Mouse (Mus musculus): ENCODE measurements around the gene Maf. TPM values are rescaled to one million over a fixed set of nuclear protein-coding genes. Genes with fewer than 3 reads are reported as not detected.

Maf gene
- polyA plus RNA-seq, 1 experiment, result 42.4 TPM

GRCm38 (mm10) chr8:115696661-115697060 lies 10.9 kb downstream of the Maf start:
- Histone ChIP-seq H3K36me3 (ENCODE audit: control insufficient read depth, insufficient read depth, low read length) (no peaks in the 10 kb centered on the region; the same call in 1 of the 2 replicates), H3K27me3 (replicated peaks; ENCODE audit: control insufficient read depth, insufficient read depth, low read length) (no peaks in the 10 kb centered on the region), H3K27ac (ENCODE audit: insufficient read depth, low read depth, low read length) (no peak overlapping the region), H3K4me3 (ENCODE audit: insufficient read depth, low read depth, low read length) (no peak overlapping the region), H3K4me1 (ENCODE audit: control insufficient read depth, insufficient read depth, low read length) (peaks cover 8% of the 10 kb centered on the region; the same call in 1 of the 2 replicates)
- 92% methylated on average over 4 of the region's 4 CpGs for WGBS
- DNase-seq, result no peak
- TF ChIP-seq CTCF (conservative IDR thresholded peaks at IDR 0.05; ENCODE audit: insufficient read depth, insufficient read length, low read depth, low read length) (no peak), POLR2A (IDR thresholded peaks at IDR 0.05; ENCODE audit: low read depth, low read length) (no peak)

GRCm38 (mm10) chr8:115687349-115687748 lies 20.2 kb downstream of the Maf start:
- Histone ChIP-seq H3K27me3 (replicated peaks; ENCODE audit: control insufficient read depth, insufficient read depth, low read length) (no peaks in the 10 kb centered on the region), H3K36me3 (ENCODE audit: control insufficient read depth, insufficient read depth, low read length) (no peaks in the 10 kb centered on the region), H3K27ac (ENCODE audit: insufficient read depth, low read depth, low read length) (no peak overlapping the region), H3K4me1 (ENCODE audit: control insufficient read depth, insufficient read depth, low read length) (no peaks in the 10 kb centered on the region; the same call in 1 of the 2 replicates), H3K4me3 (ENCODE audit: insufficient read depth, low read depth, low read length) (no peak overlapping the region)
- TF ChIP-seq CTCF (conservative IDR thresholded peaks at IDR 0.05; ENCODE audit: insufficient read depth, insufficient read length, low read depth, low read length) (no peak), POLR2A (IDR thresholded peaks at IDR 0.05; ENCODE audit: low read depth, low read length) (no peak)
- 80% methylated on average over 9 of the region's 9 CpGs for WGBS
- DNase-seq, result no peak

DNA sequence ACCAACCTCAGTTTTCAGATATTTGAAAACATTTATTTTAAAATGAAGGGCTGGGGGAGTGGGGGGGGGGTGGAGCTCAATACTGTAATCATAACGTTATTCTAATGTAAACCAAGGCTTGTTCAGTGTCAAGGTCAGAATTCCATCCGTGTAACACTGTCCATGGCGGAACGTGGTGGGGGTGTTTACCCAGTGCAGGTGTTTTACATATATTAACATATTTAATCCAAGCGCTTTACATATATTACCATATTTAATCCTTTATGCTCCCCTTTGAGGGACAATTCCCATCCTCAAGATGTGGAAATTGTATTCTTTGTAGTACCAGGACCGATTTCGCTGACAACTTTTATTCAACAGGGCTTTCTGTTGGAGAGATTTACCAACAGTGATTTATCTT lies 24.3 kb downstream of the Maf start:
- WGBS, result 77% methylated on average over 7 of the region's 7 CpGs
- H3K27ac ChIP-seq (ENCODE audit: insufficient read depth, low read depth, low read length), result no peak overlapping the region
- no peak for TF ChIP-seq POLR2A (IDR thresholded peaks at IDR 0.05; ENCODE audit: low read depth, low read length)
- no peak for TF ChIP-seq CTCF (conservative IDR thresholded peaks at IDR 0.05; ENCODE audit: insufficient read depth, insufficient read length, low read depth, low read length)

GRCm38 (mm10) chr8:115679539-115679938 lies 28.1 kb downstream of the Maf start:
- 86% methylated on average over 7 of the region's 7 CpGs for whole genome bisulfite sequencing
- Histone ChIP-seq H3K4me1 (ENCODE audit: control insufficient read depth, insufficient read depth, low read length) (no peaks in the 10 kb centered on the region), H3K4me3 (ENCODE audit: insufficient read depth, low read depth, low read length) (no peak overlapping the region), H3K27me3 (replicated peaks; ENCODE audit: control insufficient read depth, insufficient read depth, low read length) (no peaks in the 10 kb centered on the region), H3K27ac (ENCODE audit: insufficient read depth, low read depth, low read length) (no peak overlapping the region), H3K36me3 (ENCODE audit: control insufficient read depth, insufficient read depth, low read length) (no peaks in the 10 kb centered on the region)
- TF ChIP-seq POLR2A (IDR thresholded peaks at IDR 0.05; ENCODE audit: low read depth, low read length) (no peak), CTCF (conservative IDR thresholded peaks at IDR 0.05; ENCODE audit: insufficient read depth, insufficient read length, low read depth, low read length) (no peak)
- DNase-seq, result no peak

More for the DNA sequence above, 24.3 kb downstream of the Maf start:
- Histone ChIP-seq H3K27me3 (replicated peaks; ENCODE audit: control insufficient read depth, insufficient read depth, low read length) (no peaks in the 10 kb centered on the region), H3K36me3 (ENCODE audit: control insufficient read depth, insufficient read depth, low read length) (no peaks in the 10 kb centered on the region), H3K4me3 (ENCODE audit: insufficient read depth, low read depth, low read length) (no peak overlapping the region), H3K4me1 (ENCODE audit: control insufficient read depth, insufficient read depth, low read length) (no peaks in the 10 kb centered on the region)
- no peak for DNase-seq

GRCm38 (mm10) chr8:115664866-115665265 lies 42.7 kb downstream of the Maf start:
- 97% methylated on average over 2 of the region's 2 CpGs for WGBS
- Histone ChIP-seq H3K4me1 (ENCODE audit: control insufficient read depth, insufficient read depth, low read length) (no peaks in the 10 kb centered on the region), H3K4me3 (ENCODE audit: insufficient read depth, low read depth, low read length) (no peak overlapping the region), H3K36me3 (ENCODE audit: control insufficient read depth, insufficient read depth, low read length) (no peaks in the 10 kb centered on the region), H3K27me3 (replicated peaks; ENCODE audit: control insufficient read depth, insufficient read depth, low read length) (no peaks in the 10 kb centered on the region), H3K27ac (ENCODE audit: insufficient read depth, low read depth, low read length) (no peak overlapping the region)
- no peak for DNase-seq
- TF ChIP-seq CTCF (conservative IDR thresholded peaks at IDR 0.05; ENCODE audit: insufficient read depth, insufficient read length, low read depth, low read length) (no peak), POLR2A (IDR thresholded peaks at IDR 0.05; ENCODE audit: low read depth, low read length) (no peak)

DNA sequence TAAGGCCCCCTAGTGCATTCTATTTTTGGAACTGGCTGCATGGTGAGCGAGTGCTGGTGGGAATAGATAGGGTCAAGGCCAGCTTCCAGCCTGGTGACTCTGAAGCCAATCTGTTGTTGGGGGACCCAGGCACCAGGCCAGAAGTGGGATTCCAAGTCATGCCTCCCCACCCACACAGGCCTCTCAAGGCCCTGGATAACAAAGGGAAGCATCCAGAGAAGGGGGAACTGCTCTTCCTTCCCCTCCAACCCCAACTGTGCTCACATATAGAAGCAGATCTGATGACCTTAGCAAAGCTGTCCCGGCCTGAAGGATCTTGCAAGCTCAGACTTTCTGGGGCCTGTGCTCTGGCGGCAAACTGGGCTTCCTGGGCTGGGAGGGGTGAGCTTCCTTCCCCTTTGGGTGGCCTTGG lies 57.5 kb downstream of the Maf start:
- no peaks in the 10 kb centered on the region for H3K4me1 ChIP-seq (ENCODE audit: control insufficient read depth, insufficient read depth, low read length)
- no peaks in the 10 kb centered on the region for H3K36me3 ChIP-seq (ENCODE audit: control insufficient read depth, insufficient read depth, low read length)
- no peak overlapping the region for H3K4me3 ChIP-seq (ENCODE audit: insufficient read depth, low read depth, low read length)
- no peak for TF ChIP-seq POLR2A (IDR thresholded peaks at IDR 0.05; ENCODE audit: low read depth, low read length)
- no peak for TF ChIP-seq CTCF (conservative IDR thresholded peaks at IDR 0.05; ENCODE audit: insufficient read depth, insufficient read length, low read depth, low read length)
- DNase-seq, result peak; percentile 17
- WGBS, result 62% methylated on average over 3 of the region's 3 CpGs
- H3K27ac ChIP-seq (ENCODE audit: insufficient read depth, low read depth, low read length), result no peak overlapping the region
- no peaks in the 10 kb centered on the region for H3K27me3 ChIP-seq (replicated peaks; ENCODE audit: control insufficient read depth, insufficient read depth, low read length)

DNA sequence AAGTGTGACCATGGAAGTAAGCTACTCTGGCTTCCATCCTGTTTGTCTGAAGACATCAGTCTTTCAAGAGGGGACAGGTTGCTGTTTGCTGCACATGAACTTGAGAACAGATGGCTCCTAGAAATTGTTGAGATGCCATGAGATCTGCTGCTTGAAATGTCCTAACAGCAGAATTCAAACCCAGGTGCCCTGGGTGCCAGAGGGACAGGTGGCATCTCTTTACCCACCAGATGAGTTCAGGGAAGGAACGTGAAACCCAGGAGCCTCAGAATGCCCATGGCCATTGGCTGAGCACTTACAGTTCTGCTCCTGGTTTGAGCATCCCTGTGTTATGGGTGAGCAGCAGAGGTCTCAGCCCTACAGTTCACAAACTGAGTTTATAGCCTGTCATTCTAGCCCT lies 62.5 kb downstream of the Maf start:
- no peaks in the 10 kb centered on the region for H3K4me1 ChIP-seq (ENCODE audit: control insufficient read depth, insufficient read depth, low read length)
- H3K36me3 ChIP-seq (ENCODE audit: control insufficient read depth, insufficient read depth, low read length), result no peaks in the 10 kb centered on the region
- H3K27me3 ChIP-seq (replicated peaks; ENCODE audit: control insufficient read depth, insufficient read depth, low read length), result no peaks in the 10 kb centered on the region
- H3K27ac ChIP-seq (ENCODE audit: insufficient read depth, low read depth, low read length), result no peak overlapping the region
- no peak for DNase-seq
- no peak overlapping the region for H3K4me3 ChIP-seq (ENCODE audit: insufficient read depth, low read depth, low read length)
- TF ChIP-seq POLR2A (IDR thresholded peaks at IDR 0.05; ENCODE audit: low read depth, low read length), result no peak
- no peak for TF ChIP-seq CTCF (conservative IDR thresholded peaks at IDR 0.05; ENCODE audit: insufficient read depth, insufficient read length, low read depth, low read length)
- 90% methylated on average over 1 of the region's 1 CpGs for WGBS
